Mouse (Mus musculus) C2C12 (cell line): ENCODE measurements at regions not wholly inside any gene's neighbourhood (a gene's known extent, or its start where the extent isn't known, plus 50 kb on each side); places are given as distances from the start of the nearest gene placed in this dataset.

Source experiments
- CEBPB ChIP-seq: IDR thresholded peaks from one replicate; pipeline ENCODE4 v1.6.1; 2011; ENCODE audit warnings: low read depth, mild to moderate bottlenecking, control low read depth, moderate library complexity
- CTCF ChIP-seq: IDR thresholded peaks from one replicate; pipeline ENCODE4 v1.5.1; 2011; ENCODE audit not compliant: control insufficient read depth, insufficient read depth, insufficient read length
- FOSL1 ChIP-seq: IDR thresholded peaks from one replicate; pipeline ENCODE4 v1.8.0; 2011; ENCODE audit warnings: mild to moderate bottlenecking, low read length; ENCODE audit not compliant: poor library complexity, insufficient read depth, severe bottlenecking
- MAX ChIP-seq: IDR thresholded peaks from one replicate; pipeline ENCODE4 v1.6.1; 2011; ENCODE audit warnings: mild to moderate bottlenecking, control low read depth

DNA sequence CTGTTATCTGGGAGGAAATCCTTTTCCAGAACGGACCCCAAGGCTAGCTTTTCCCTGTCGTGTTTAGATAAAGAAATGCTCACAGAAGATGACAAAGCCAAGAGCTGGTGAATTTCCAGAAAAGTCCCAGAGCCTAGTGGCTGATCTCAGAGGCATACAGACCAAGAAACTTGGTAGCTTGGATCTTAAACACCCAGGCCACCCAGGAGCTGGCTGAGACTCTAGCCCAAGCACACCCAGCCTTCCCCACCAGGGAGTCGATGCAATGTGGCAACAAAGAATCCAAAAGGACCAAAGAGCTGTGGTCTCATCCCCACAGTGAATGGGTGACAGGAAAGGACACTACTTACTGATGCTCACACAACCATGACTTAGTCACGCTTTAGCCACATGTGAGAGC lies 513.8 kb downstream of the Dok5 start:
- TF ChIP-seq CEBPB (no peak), CTCF (no peak), FOSL1 (no peak), MAX (no peak)
